Mouse (Mus musculus) midbrain, embryonic 16.5 days (tissue): ENCODE measurements around the gene Bak1. TPM values are rescaled to one million over a fixed set of nuclear protein-coding genes. Genes with fewer than 3 reads are reported as not detected.
"Not testable (repeated sequence)": the region's sequence is repeated elsewhere in the genome, so short reads cannot be mapped to it uniquely, and the experiment has no call there.

Experiments
- ATAC-seq: fragments of 200-750 bp; cut with Nextera tagmentation; 2 replicates; pipeline ENCODE4 v1.8.0; 2017; ENCODE audit warnings: moderate TSS enrichment
- H3K27ac ChIP-seq: fragments of 300-500 bp; sonication (generic); 2 replicates; pipeline ENCODE4 v1.5.1; 2014; ENCODE audit warnings: mild to moderate bottlenecking, low read length, mixed read lengths
- H3K27me3 ChIP-seq: fragments of 300-500 bp; sonication (generic); 2 replicates; pipeline ENCODE4 v1.6.1; 2014; ENCODE audit warnings: low read depth, low read length, mixed read lengths; ENCODE audit not compliant: control insufficient read depth, insufficient read depth
- H3K36me3 ChIP-seq: fragments of 300-500 bp; sonication (generic); 2 replicates; pipeline ENCODE4 v1.6.1; 2014; ENCODE audit warnings: mild to moderate bottlenecking, low read length, moderate library complexity, mixed read lengths; ENCODE audit not compliant: control insufficient read depth, insufficient read depth
- H3K4me1 ChIP-seq: fragments of 300-500 bp; sonication (generic); 2 replicates; pipeline ENCODE4 v1.6.1; 2014; ENCODE audit warnings: mild to moderate bottlenecking, low read length, mixed read lengths; ENCODE audit not compliant: control insufficient read depth, insufficient read depth
- H3K4me2 ChIP-seq: fragments of 300-500 bp; sonication (generic); 2 replicates; pipeline ENCODE4 v1.6.1; 2014; ENCODE audit warnings: mild to moderate bottlenecking, low read length, mixed read lengths
- H3K4me3 ChIP-seq: fragments of 300-500 bp; sonication (generic); 2 replicates; pipeline ENCODE4 v1.5.1; 2014; ENCODE audit warnings: low read depth, mild to moderate bottlenecking, low read length, moderate library complexity, mixed read lengths
- H3K9ac ChIP-seq: fragments of 300-500 bp; sonication (generic); 2 replicates; pipeline ENCODE4 v1.6.1; 2014; ENCODE audit warnings: low read depth, low read length, mixed read lengths
- H3K9me3 ChIP-seq: fragments of 300-500 bp; sonication (generic); replicated peaks from 2 replicates; pipeline ENCODE4 v1.6.1; 2014; ENCODE audit warnings: mild to moderate bottlenecking, low read length, mixed read lengths; ENCODE audit not compliant: control insufficient read depth, poor library complexity, severe bottlenecking
- WGBS: fragments of 180-500 bp; shearing (Covaris S2); extraction: QIAGEN DNeasy Blood & Tissue Kit; methylation state at CpG from one replicate; pipeline ENCODE4 v1.1.7; 2014; 5-methylcytosine and 5-hydroxymethylcytosine counted together
- polyA plus RNA-seq: library from polyadenylated mRNA; unstranded; fragments of >200 nt; fragmentation: Nextera tagmentation; extraction: Ambion mirVana; gene quantifications from 2 replicates; pipeline ENCODE4 v1.2.1, GENCODE M21; 2015

Gene Bak1
- polyA plus RNA-seq, 1 experiment from 2014 or later = 3.7 TPM

DNA sequence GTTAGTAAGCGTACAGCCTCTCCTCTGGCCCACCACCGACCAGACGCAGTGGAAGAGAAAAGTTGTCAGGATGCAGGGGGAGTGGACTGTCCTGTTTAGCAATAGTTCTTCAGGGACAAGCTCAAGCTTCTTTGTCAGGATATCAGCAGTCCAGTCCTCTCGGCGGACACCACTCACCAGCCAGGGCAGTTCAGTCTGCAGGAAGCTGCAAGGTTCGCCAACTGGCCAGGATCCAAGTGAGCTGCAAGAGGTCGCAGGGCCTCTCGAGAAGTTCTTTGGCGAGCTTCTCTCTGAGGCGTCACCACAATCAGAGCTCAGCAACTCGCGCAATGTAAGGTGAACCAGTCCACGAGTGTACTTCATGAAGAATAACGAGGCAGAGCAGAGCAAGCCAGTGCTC lies 34.4 kb downstream of the Bak1 start:
- H3K27me3 ChIP-seq = no peaks in the 10 kb centered on the region
- ATAC-seq = no peak
- no peak overlapping the region for H3K4me3 ChIP-seq
- 80% methylated on average over 14 of the region's 14 CpGs for WGBS
- no peaks in the 10 kb centered on the region for H3K4me1 ChIP-seq
- H3K4me2 ChIP-seq = no peak overlapping the region
- H3K27ac ChIP-seq = no peak overlapping the region
- H3K36me3 ChIP-seq = no peaks in the 10 kb centered on the region
- H3K9ac ChIP-seq = no peak overlapping the region
- no peaks in the 10 kb centered on the region for H3K9me3 ChIP-seq

GRCm38 (mm10) chr17:26990521-26990920 lies 38.3 kb downstream of the Bak1 start:
- no peak for ATAC-seq
- Histone ChIP-seq H3K4me1 (no peaks in the 10 kb centered on the region), H3K9ac (no peak overlapping the region), H3K27ac (no peak overlapping the region), H3K36me3 (no peaks in the 10 kb centered on the region), H3K4me3 (no peak overlapping the region), H3K9me3 (no peaks in the 10 kb centered on the region), H3K27me3 (no peaks in the 10 kb centered on the region), H3K4me2 (no peak overlapping the region)

DNA sequence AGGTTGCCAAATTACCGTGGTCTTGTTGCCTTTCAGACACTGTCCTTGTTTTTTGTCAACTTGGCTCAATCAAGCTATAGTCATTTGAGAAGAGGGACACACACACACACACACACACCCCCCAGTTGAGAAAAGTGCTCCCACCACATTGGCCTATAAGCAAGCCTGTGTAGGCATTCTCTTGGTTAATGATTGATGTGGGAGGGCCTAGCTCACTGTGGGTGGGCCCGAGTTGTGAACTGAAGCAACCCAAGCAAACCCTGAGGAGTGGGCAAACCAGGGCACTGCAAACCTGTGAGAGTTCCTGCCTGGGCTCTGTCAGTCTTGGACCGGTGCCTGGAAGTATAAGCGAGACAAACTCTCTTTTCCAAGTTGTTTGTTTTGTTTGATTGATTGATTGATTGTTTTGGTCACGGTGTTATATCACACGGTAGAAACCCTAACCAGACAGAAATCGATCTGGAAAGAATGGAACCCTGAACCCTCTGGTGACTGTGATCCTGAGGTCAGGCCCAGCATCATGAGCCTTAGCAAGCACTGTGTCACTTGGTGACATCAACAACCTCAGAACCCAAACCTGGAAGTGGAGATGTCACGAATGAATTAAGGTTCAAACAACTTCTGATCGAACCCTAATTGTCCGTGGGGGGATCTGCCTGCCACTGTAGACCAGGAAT lies 43.2 kb downstream of the Bak1 start:
- 93% methylated on average over 10 of the region's 10 CpGs for WGBS
- H3K36me3 ChIP-seq = 0 out of 2 replicates have a peak, but pooled peaks cover 2% of the 10 kb centered on the region
- H3K4me3 ChIP-seq = no peak overlapping the region
- no peak for ATAC-seq
- no peaks in the 10 kb centered on the region for H3K4me1 ChIP-seq
- H3K4me2 ChIP-seq = no peak overlapping the region
- no peak overlapping the region for H3K27ac ChIP-seq
- H3K9ac ChIP-seq = no peak overlapping the region
- no peaks in the 10 kb centered on the region for H3K9me3 ChIP-seq
- H3K27me3 ChIP-seq = no peaks in the 10 kb centered on the region

- no peak overlapping the region for H3K27ac ChIP-seq
- H3K36me3 ChIP-seq = peaks cover 10% of the 10 kb centered on the region
- no peaks in the 10 kb centered on the region for H3K9me3 ChIP-seq
- ATAC-seq = no peak
- no peak overlapping the region for H3K9ac ChIP-seq
- H3K4me1 ChIP-seq = no peaks in the 10 kb centered on the region
- WGBS = 94% methylated on average over 4 of the region's 4 CpGs
- no peaks in the 10 kb centered on the region for H3K27me3 ChIP-seq
- no peak overlapping the region for H3K4me2 ChIP-seq
- H3K4me3 ChIP-seq = no peak overlapping the region
Observed at GRCm38 (mm10) chr17:26983382-26983781, 45.4 kb downstream of the Bak1 start.

GRCm38 (mm10) chr17:26981050-26981449 lies 47.8 kb downstream of the Bak1 start:
- Histone ChIP-seq H3K4me1 (peaks cover 7% of the 10 kb centered on the region), H3K27me3 (no peaks in the 10 kb centered on the region), H3K4me2 (no peak overlapping the region), H3K9ac (no peak overlapping the region), H3K4me3 (no peak overlapping the region), H3K9me3 (no peaks in the 10 kb centered on the region), H3K27ac (no peak overlapping the region), H3K36me3 (peaks cover 17% of the 10 kb centered on the region)
- ATAC-seq = no peak
- WGBS = 79% methylated on average over 2 of the region's 2 CpGs

DNA sequence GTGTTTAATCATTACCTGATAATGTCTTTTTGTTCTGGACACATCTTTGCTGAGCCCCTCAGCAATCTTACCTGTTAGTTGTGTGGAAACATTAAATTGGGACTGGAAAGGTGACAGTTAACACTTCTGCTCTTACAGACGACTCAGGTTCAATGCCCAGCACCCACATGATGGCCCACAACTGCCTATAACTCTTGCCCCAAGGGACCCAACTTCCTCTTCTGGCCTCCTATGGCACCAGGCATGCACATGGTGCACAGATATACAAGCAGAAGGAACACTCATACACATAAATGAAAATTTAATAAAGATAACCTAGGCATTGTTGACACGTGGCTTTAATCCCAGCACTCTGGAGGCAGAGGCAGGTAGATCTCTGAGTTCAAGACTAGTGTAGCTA lies 49.4 kb downstream of the Bak1 start:
- H3K27ac ChIP-seq = no peak overlapping the region
- ATAC-seq = no peak
- no peak overlapping the region for H3K4me3 ChIP-seq
- H3K4me1 ChIP-seq = peaks cover 19% of the 10 kb centered on the region
- H3K27me3 ChIP-seq = no peaks in the 10 kb centered on the region
- no peaks in the 10 kb centered on the region for H3K9me3 ChIP-seq
- no peak overlapping the region for H3K4me2 ChIP-seq
- no peak overlapping the region for H3K9ac ChIP-seq
- H3K36me3 ChIP-seq = peaks cover 17% of the 10 kb centered on the region
- WGBS = 91% methylated on average over 2 of the region's 2 CpGs

DNA sequence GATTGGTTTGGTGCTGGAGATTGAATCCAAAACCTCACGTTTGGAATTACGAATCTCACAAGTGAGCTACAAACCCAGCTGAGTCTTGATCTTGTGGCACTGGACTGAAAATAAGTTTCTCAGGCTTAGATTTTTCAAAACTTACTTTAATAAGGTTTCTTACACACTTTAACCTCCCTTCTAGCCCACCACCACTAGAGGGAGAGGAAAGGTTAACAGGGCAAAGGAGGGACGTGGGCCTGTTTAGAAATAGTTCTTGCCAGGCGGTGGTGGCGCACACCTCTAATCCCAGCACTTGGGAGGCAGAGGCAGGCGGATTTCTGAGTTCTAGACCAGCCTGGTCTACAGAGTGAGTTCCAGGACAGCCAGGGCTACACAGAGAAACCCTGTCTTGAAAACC lies 51.5 kb downstream of the Bak1 start:
- not testable (repeated sequence) for H3K27ac ChIP-seq, H3K4me3 ChIP-seq, H3K27me3 ChIP-seq, H3K9ac ChIP-seq, H3K9me3 ChIP-seq, ATAC-seq, H3K4me2 ChIP-seq
- 91% methylated on average over 6 of the region's 6 CpGs for WGBS
- Histone ChIP-seq H3K4me1 (peaks cover 31% of the 10 kb centered on the region), H3K36me3 (peaks cover 19% of the 10 kb centered on the region)

DNA sequence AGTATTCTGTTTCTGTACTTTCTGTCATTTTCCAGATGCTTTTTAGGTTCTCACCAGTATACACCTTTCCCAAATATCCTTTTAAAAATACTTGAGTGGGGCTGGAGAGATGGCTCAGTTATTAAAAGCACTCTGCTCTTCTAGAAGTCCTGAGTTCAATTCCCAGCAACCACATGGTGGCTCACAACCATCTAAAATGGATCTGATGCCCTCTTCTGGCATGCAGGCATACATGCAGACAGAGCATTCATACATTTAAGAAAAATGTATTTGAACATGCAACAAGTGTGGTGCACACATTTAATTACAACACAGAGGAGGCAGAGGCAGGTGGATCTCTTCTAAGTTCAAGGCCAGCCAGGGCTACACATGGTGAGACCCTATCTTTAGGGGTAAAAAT lies 53.4 kb downstream of the Bak1 start:
- Histone ChIP-seq H3K9ac (no peak overlapping the region), H3K27me3 (no peaks in the 10 kb centered on the region), H3K27ac (no peak overlapping the region), H3K4me2 (no peak overlapping the region), H3K9me3 (no peaks in the 10 kb centered on the region), H3K4me3 (no peak overlapping the region), H3K4me1 (peaks cover 38% of the 10 kb centered on the region), H3K36me3 (peaks cover 19% of the 10 kb centered on the region)
- no peak for ATAC-seq

GRCm38 (mm10) chr17:26974547-26974946 lies 54.3 kb downstream of the Bak1 start:
- no peaks in the 10 kb centered on the region for H3K9me3 ChIP-seq
- H3K27me3 ChIP-seq = no peaks in the 10 kb centered on the region
- no peak overlapping the region for H3K4me2 ChIP-seq
- no peak overlapping the region for H3K4me3 ChIP-seq
- 93% methylated on average over 15 of the region's 15 CpGs for WGBS
- peaks cover 38% of the 10 kb centered on the region for H3K4me1 ChIP-seq
- H3K36me3 ChIP-seq = peaks cover 19% of the 10 kb centered on the region
- no peak for ATAC-seq
- no peak overlapping the region for H3K9ac ChIP-seq
- H3K27ac ChIP-seq = no peak overlapping the region
